Mouse (Mus musculus) cerebellum, postnatal 4 days (tissue): ENCODE measurements around the gene Mei1.

ENCODE experiments used
- DNase-seq, 2 experiments: peaks; one replicate each; pipeline ENCODE4 v3.0.0; 2022; ENCODE audit warnings: low spot score in 2 of 2, mixed read lengths in 1 of 2

The Mei1 gene

GRCm38 (mm10) chr15:82175091-82175490 lies 105.3 kb downstream of the Mei1 start:
- DNase-seq: no peak
